Mouse (Mus musculus): ENCODE measurements at regions not wholly inside any gene's neighbourhood (a gene's known extent, or its start where the extent isn't known, plus 50 kb on each side); places are given as distances from the start of the nearest gene placed in this dataset.

DNA sequence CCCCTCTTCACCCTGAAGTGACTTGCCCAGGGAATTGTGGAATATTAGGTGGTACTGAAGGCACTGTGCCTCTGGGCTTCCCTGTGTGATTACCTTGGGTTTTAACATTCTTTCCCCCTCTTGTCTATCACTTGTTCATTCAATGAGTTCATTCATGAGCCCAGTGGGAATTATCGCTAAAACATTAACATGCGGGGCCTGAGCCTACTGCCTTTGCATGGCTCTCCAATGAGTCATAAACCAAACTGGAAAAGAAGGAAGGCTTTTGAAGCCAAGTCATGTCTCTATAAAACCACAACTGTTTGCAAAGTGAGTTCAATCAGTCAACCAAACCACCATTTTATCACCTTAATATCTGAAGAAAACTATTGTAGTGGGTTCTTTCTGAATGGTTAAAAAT, 173.8 kb downstream of the Moxd1 start:
- TF ChIP-seq ZMIZ1 (IDR thresholded peaks at IDR 0.05; ENCODE audit: low read depth, low read length), result no peak
- TF ChIP-seq POLR2A (IDR thresholded peaks at IDR 0.05; ENCODE audit: low read depth, low read length), result no peak
- TF ChIP-seq ZC3H11A (IDR thresholded peaks at IDR 0.05; ENCODE audit: low read depth, low read length), result no peak
- TF ChIP-seq CTCF (conservative IDR thresholded peaks at IDR 0.05 in 1 of 2, IDR thresholded peaks at IDR 0.05 in 1 of 2; ENCODE audit: low read depth in 2 of 2, low read length in 2 of 2), result no peak
- TF ChIP-seq E2F4 (IDR thresholded peaks at IDR 0.05; ENCODE audit: insufficient replicate concordance, low read depth, low read length), result no peak
- no peak for TF ChIP-seq CHD2 (IDR thresholded peaks at IDR 0.05; ENCODE audit: low read length)
- no peak for TF ChIP-seq MAFK (IDR thresholded peaks at IDR 0.05; ENCODE audit: insufficient replicate concordance, low read length)
- no peak for TF ChIP-seq HCFC1 (IDR thresholded peaks at IDR 0.05; ENCODE audit: low read depth, low read length)
- TF ChIP-seq EP300 (IDR thresholded peaks at IDR 0.05; ENCODE audit: low read length), result no peak
- no peak for TF ChIP-seq MYC (IDR thresholded peaks at IDR 0.05; ENCODE audit: low read depth, low read length)
- TF ChIP-seq MEF2A (IDR thresholded peaks at IDR 0.05; ENCODE audit: borderline replicate concordance, low read depth, low read length), result no peak

All from CH12.LX (cell line).